Mouse (Mus musculus): ENCODE data around the gene Exoc6b.

GRCm38 (mm10) chr6:84626398-84626797, 442.9 kb downstream of the Exoc6b start:
- no peak for TF ChIP-seq GATA1 (IDR thresholded peaks at IDR 0.05; ENCODE audit: borderline replicate concordance, low read length)
- no peak for TF ChIP-seq FLI1 (IDR thresholded peaks at IDR 0.05; ENCODE audit: low read length)

Measured in megakaryocyte, embryonic 14.5 days (primary cell).